Mouse (Mus musculus) testis, postnatal 14 days (tissue): Measurements from ENCODE around the gene Lef1.

Experiments
- DNase-seq: peaks from one replicate; pipeline ENCODE4 v3.0.0; 2021; ENCODE audit warnings: low spot score

The Lef1 gene

GRCm38 (mm10) chr3:131139345-131140090 is 29.2 kb downstream of the Lef1 start:
- no peak for DNase-seq

- DNase-seq: no peak
These were observed 29.8 kb downstream of the Lef1 start for GRCm38 (mm10) chr3:131140091-131140462.

GRCm38 (mm10) chr3:131141546-131141945 is 31.3 kb downstream of the Lef1 start:
- DNase-seq: no peak

- DNase-seq: no peak
These were observed 34.0 kb downstream of the Lef1 start for GRCm38 (mm10) chr3:131144250-131144649.

- no peak for DNase-seq
These were observed 42.6 kb downstream of the Lef1 start for GRCm38 (mm10) chr3:131152921-131153320.

GRCm38 (mm10) chr3:131153896-131154295 is 43.6 kb downstream of the Lef1 start:
- no peak for DNase-seq

GRCm38 (mm10) chr3:131154576-131154975 is 44.3 kb downstream of the Lef1 start:
- no peak for DNase-seq

- DNase-seq: no peak
These were observed 44.8 kb downstream of the Lef1 start for GRCm38 (mm10) chr3:131155066-131155465.

- no peak for DNase-seq
These were observed 45.4 kb downstream of the Lef1 start for GRCm38 (mm10) chr3:131155657-131156056.

GRCm38 (mm10) chr3:131156377-131156776 is 46.1 kb downstream of the Lef1 start:
- DNase-seq: no peak

GRCm38 (mm10) chr3:131157471-131157870 is 47.2 kb downstream of the Lef1 start:
- no peak for DNase-seq

GRCm38 (mm10) chr3:131159204-131159760 is 49.0 kb downstream of the Lef1 start:
- DNase-seq: no peak

- DNase-seq: no peak
These were observed 49.8 kb downstream of the Lef1 start for GRCm38 (mm10) chr3:131159881-131160615.

- DNase-seq: no peak
These were observed 50.6 kb downstream of the Lef1 start for GRCm38 (mm10) chr3:131160921-131161320.

- no peak for DNase-seq
These were observed 57.5 kb downstream of the Lef1 start for GRCm38 (mm10) chr3:131167731-131168130.

GRCm38 (mm10) chr3:131169161-131169560 is 58.9 kb downstream of the Lef1 start:
- DNase-seq: no peak

GRCm38 (mm10) chr3:131170099-131170643 is 59.9 kb downstream of the Lef1 start:
- DNase-seq: no peak

GRCm38 (mm10) chr3:131171292-131171960 is 61.2 kb downstream of the Lef1 start:
- no peak for DNase-seq

GRCm38 (mm10) chr3:131172293-131172692 is 62.0 kb downstream of the Lef1 start:
- no peak for DNase-seq

- DNase-seq: no peak
These were observed 70.7 kb downstream of the Lef1 start for GRCm38 (mm10) chr3:131181006-131181405.

- DNase-seq: no peak
These were observed 71.9 kb downstream of the Lef1 start for GRCm38 (mm10) chr3:131182158-131182557.

GRCm38 (mm10) chr3:131186193-131186592 is 75.9 kb downstream of the Lef1 start:
- DNase-seq: no peak
